Mouse (Mus musculus) urinary bladder, adult 2 months (tissue): Measurements from ENCODE around the gene Gm13696. TPM values are rescaled to one million over a fixed set of nuclear protein-coding genes. Genes with fewer than 3 reads are reported as not detected.

Experiments used
- polyA plus RNA-seq: library from polyadenylated mRNA; depleted of rRNA; stranded (reverse); fragments of >200 nt; gene quantifications from 2 replicates; pipeline ENCODE4 v1.2.3, GENCODE M21; 2012; rRNA removed

Gm13696 gene
- polyA plus RNA-seq, 1 experiment: 0.03 TPM

Other genes with a start within 250 kb of the Gm13696 start
- 62.6 and 68.4 TPM in 2 replicates for gene Itgav, start 248.7 kb upstream of the Gm13696 start, polyA plus RNA-seq
- gene Fam171b, start 160.5 kb upstream of the Gm13696 start, polyA plus RNA-seq: 4.0 and 4.6 TPM in 2 replicates
- gene Zswim2, start 31.9 kb upstream of the Gm13696 start, polyA plus RNA-seq: not detected in 2 replicates
- gene Gm13698, start 17.4 kb upstream of the Gm13696 start, polyA plus RNA-seq: 0.03 TPM in 2 replicates
- 0.03 TPM in 2 replicates for gene Gm13693, start 11.6 kb upstream of the Gm13696 start, polyA plus RNA-seq
- gene Gm13695, start 5.8 kb upstream of the Gm13696 start, polyA plus RNA-seq: 0.03 TPM in 2 replicates
- 0.03 TPM in 2 replicates for gene Gm13694, start 5.8 kb downstream of the Gm13696 start, polyA plus RNA-seq
- gene Gm13697, start 11.6 kb downstream of the Gm13696 start, polyA plus RNA-seq: 0.03 TPM in 2 replicates
- gene Gm13691, start 17.4 kb downstream of the Gm13696 start, polyA plus RNA-seq: 0.03 TPM in 2 replicates